Mouse (Mus musculus) adrenal gland, adult 10 weeks (tissue): Measurements from ENCODE around the gene Ptpn18. TPM values are rescaled to one million over a fixed set of nuclear protein-coding genes. Genes with fewer than 3 reads are reported as not detected.

ENCODE experiments used
- polyA plus RNA-seq: library from polyadenylated mRNA; stranded (reverse); fragments of 350-450 nt; fragmentation: Illumina TruSeq; extraction: RNeasy Lipid Tissue Mini Kit (QIAGEN cat#74804); gene quantifications from one replicate; pipeline ENCODE4 v1.2.3, GENCODE M21; 2014; ENCODE audit warnings: low read depth, low replicate concordance

Ptpn18 gene
- polyA plus RNA-seq = not detected

GRCm38 (mm10) chr1:34459284-34460060 lies at the start of gene Ptpn18:
TSS of gene Ptpn18 (plus strand) at chr1:34459762.

GRCm38 (mm10) chr1:34439215-34439960 lies 20.2 kb upstream of the Ptpn18 start, which contains the start of the genes Ccdc115 and Imp4:
TSS of gene Ccdc115 (minus strand) at chr1:34439672.
TSS of gene Imp4 (plus strand) at chr1:34439851.

Other genes with a start within 250 kb of the Ptpn18 start
- gene Ccdc115, start 20.1 kb upstream of the Ptpn18 start, polyA plus RNA-seq = 19.5 TPM
- gene Imp4, start 19.9 kb upstream of the Ptpn18 start, polyA plus RNA-seq = 15.6 TPM
- gene Prss39, start 38.6 kb downstream of the Ptpn18 start, polyA plus RNA-seq = not detected
- gene Cfc1, start 75.9 kb downstream of the Ptpn18 start, polyA plus RNA-seq = not detected
- not detected for gene Prss40, start 101.2 kb downstream of the Ptpn18 start, polyA plus RNA-seq
- gene Amer3, start 119.9 kb downstream of the Ptpn18 start, polyA plus RNA-seq = 0.12 TPM